24 mouse cellular contexts compared by ENCODE assay signal in genomic region chr2:129832993-129833392, GRCm38 (mm10).
"Had no signal": no experiment of that assay in that cellular context is flagged by ENCODE, and none has a peak within 500 bp of the region (broad histone marks: within the 10 kb centered on the region; RNA-seq: fewer than 3 reads in every experiment).

No protein-coding gene starts in this region.

- H3K4me3 ChIP-seq: heart, embryonic 13.5 days; heart, embryonic 15.5 days; hindbrain, embryonic 13.5 days; hindbrain, embryonic 15.5 days; kidney, embryonic 15.5 days; left cerebral cortex, adult 2 months; limb, embryonic 10.5 days; limb, embryonic 12.5 days had no signal

- DNase-seq: forebrain, postnatal 0 days; gastrocnemius, postnatal 14 days; gastrocnemius, postnatal 36 days; heart, adult 18-20 months; heart, postnatal 14 days; heart, postnatal 36 days; kidney, adult 11 months; kidney, adult 2 months; kidney, adult 9 months; kidney, postnatal 14 days; layer of hippocampus, adult 9-11 months; liver had no signal

- H3K27ac ChIP-seq: heart, embryonic 13.5 days; heart, embryonic 15.5 days; hindbrain, embryonic 13.5 days; hindbrain, embryonic 15.5 days; hindbrain, postnatal 0 days; kidney, embryonic 15.5 days; kidney, postnatal 0 days; left cerebral cortex, adult 2 months; limb, embryonic 10.5 days; limb, embryonic 12.5 days had no signal

- ATAC-seq: forebrain, postnatal 0 days; hindbrain, postnatal 0 days; intestine, embryonic 16.5 days had no signal

- H3K9me3 ChIP-seq: heart, embryonic 13.5 days; heart, embryonic 15.5 days; hindbrain, embryonic 13.5 days; hindbrain, embryonic 15.5 days; kidney, embryonic 15.5 days; limb, embryonic 10.5 days; limb, embryonic 12.5 days had no signal

- H3K4me1 ChIP-seq: hindbrain, embryonic 13.5 days; hindbrain, embryonic 15.5 days; kidney, embryonic 15.5 days; limb, embryonic 10.5 days; limb, embryonic 12.5 days had no signal

- H3K27me3 ChIP-seq: heart, embryonic 13.5 days; heart, embryonic 15.5 days; hindbrain, embryonic 13.5 days; hindbrain, embryonic 15.5 days; kidney, embryonic 15.5 days; limb, embryonic 12.5 days had no signal

- H3K4me2 ChIP-seq: heart, embryonic 11.5 days; heart, embryonic 13.5 days; heart, embryonic 15.5 days; hindbrain, embryonic 13.5 days; hindbrain, embryonic 15.5 days; kidney, embryonic 15.5 days; limb, embryonic 12.5 days had no signal

- H3K9ac ChIP-seq: forebrain, postnatal 0 days; heart, embryonic 13.5 days; heart, embryonic 15.5 days; hindbrain, embryonic 13.5 days; hindbrain, embryonic 15.5 days; kidney, embryonic 15.5 days; limb, embryonic 12.5 days had no signal
